Mouse (Mus musculus) E14TG2a.4 (cell line): ENCODE measurements at regions not wholly inside any gene's neighbourhood (a gene's known extent, or its start where the extent isn't known, plus 50 kb on each side); places are given as distances from the start of the nearest gene placed in this dataset.
"Not testable (repeated sequence)": the region's sequence is repeated elsewhere in the genome, so short reads cannot be mapped to it uniquely, and the experiment has no call there.

Source experiments
- H3K27me3 ChIP-seq: 2 replicates; pipeline ENCODE4 v1.6.1; 2014; ENCODE audit warnings: low read length, control low read depth; ENCODE audit not compliant: insufficient read depth
- H3K36me3 ChIP-seq: 2 replicates; pipeline ENCODE4 v1.6.1; 2014; ENCODE audit warnings: low read length, control low read depth; ENCODE audit not compliant: insufficient read depth
- H3K4me1 ChIP-seq: replicated peaks from 2 replicates; pipeline ENCODE4 v1.6.1; 2014; ENCODE audit warnings: low read depth, low read length, control low read depth
- H3K4me3 ChIP-seq: replicated peaks from 2 replicates; pipeline ENCODE4 v1.5.1; 2014; ENCODE audit warnings: mild to moderate bottlenecking, low read length
- H3K9me3 ChIP-seq: 2 replicates; pipeline ENCODE4 v1.6.1; 2014; ENCODE audit warnings: low read length, control low read depth
- CTCF ChIP-seq: conservative IDR thresholded peaks from 2 replicates; pipeline ENCODE4 v1.5.1; 2014; ENCODE audit warnings: low read length
- NANOG ChIP-seq: IDR thresholded peaks from 2 replicates; pipeline ENCODE4 v1.6.1; 2014; ENCODE audit warnings: borderline replicate concordance, low read length, mixed read lengths
- POU5F1 ChIP-seq: IDR thresholded peaks from 2 replicates; pipeline ENCODE4 v1.6.1; 2014; ENCODE audit warnings: low read length, borderline replicate concordance

DNA sequence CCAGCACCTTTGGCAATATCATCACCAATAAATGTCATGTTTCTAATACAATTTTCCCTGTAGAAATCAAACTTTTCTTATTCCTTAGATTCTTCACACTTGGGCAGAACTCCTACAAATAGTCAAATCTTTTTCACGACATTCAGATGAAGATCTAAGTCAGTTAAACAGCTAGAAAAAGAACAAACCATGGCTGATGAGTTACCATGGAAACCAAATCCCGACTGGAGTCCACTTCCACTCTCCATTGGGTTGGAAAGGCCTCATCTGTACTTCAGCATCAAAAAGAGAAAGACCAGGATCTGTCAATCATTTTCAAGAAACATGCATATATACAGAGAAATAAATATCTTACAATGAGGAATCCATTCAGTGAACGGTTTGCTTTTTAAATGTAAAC lies 307.0 kb upstream of the Lrrn1 start:
- H3K36me3 ChIP-seq: peaks cover 13% of the 10 kb centered on the region; the same call in 1 of the 2 replicates
- H3K4me3 ChIP-seq: no peak overlapping the region
- no peak for TF ChIP-seq CTCF
- TF ChIP-seq NANOG: no peak
- no peak for TF ChIP-seq POU5F1
- H3K4me1 ChIP-seq: peaks cover 2% of the 10 kb centered on the region; the same call in 1 of the 2 replicates
- peaks cover 45% of the 10 kb centered on the region for H3K9me3 ChIP-seq
- no peaks in the 10 kb centered on the region for H3K27me3 ChIP-seq

DNA sequence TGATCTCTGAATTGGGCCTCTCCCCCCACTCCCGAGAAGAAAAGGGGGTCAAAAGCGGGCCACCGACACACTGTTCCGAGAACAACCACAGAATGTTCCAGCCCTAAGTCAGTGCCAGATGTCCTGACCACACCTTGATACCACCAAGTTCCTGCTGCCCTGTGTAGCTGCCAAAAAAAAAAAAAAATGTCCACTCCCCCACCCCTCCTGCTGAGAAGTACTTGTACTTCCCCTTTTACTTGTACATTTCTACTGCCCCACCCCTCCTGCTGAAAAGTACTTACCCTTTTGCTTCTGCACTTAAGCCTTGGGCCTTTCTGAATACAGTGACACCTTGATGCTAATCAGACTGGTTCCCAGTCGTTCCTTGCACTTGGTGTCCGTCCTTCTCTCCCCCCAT lies 299.7 kb upstream of the Lrrn1 start:
- H3K4me1 ChIP-seq, H3K27me3 ChIP-seq, H3K36me3 ChIP-seq, H3K4me3 ChIP-seq: not testable (repeated sequence)
- H3K9me3 ChIP-seq: peaks cover 13% of the 10 kb centered on the region

DNA sequence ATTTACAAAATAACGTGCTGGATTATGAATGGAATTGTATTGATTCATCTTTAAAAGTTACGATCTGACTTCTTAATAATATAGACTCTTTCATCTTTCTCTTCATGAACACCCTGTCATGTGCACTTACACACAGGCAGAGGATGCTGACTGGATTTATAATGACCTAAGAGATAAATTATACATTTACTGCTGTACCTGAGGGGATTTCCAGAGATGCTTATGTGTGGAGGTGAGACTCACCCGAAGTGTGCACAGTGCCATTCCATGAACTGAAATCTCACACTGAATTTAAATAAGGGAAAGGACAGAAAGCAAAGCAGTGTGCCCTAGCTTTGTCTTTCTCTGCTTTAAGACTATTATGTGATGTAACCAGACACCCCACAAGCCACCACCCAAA lies 291.9 kb upstream of the Lrrn1 start:
- no peaks in the 10 kb centered on the region for H3K36me3 ChIP-seq
- no peak for TF ChIP-seq CTCF
- TF ChIP-seq POU5F1: no peak
- no peak for TF ChIP-seq NANOG
- no peaks in the 10 kb centered on the region for H3K27me3 ChIP-seq
- no peaks in the 10 kb centered on the region for H3K9me3 ChIP-seq
- H3K4me3 ChIP-seq: no peak overlapping the region
- H3K4me1 ChIP-seq: no peaks in the 10 kb centered on the region

DNA sequence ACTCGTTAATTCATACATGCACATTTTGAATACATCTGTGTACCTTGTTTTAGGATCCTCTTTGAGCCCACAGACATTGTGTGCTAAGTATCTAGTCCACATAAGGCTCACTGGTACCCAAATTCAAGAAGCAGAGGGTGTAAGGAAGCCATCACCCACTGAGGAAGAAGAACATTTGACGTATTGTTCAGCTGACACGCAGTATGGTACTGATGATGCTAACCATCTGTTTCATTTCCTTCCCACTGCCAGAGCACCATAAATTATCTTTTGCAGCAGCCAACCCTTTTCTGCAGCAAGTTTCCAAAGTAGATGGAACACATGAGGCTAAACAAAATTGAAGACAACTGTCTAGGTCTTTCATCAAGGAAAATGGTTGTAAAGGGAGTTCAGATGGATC lies 285.6 kb upstream of the Lrrn1 start:
- no peaks in the 10 kb centered on the region for H3K9me3 ChIP-seq
- TF ChIP-seq POU5F1 (no peak), NANOG (no peak), CTCF (no peak)
- no peaks in the 10 kb centered on the region for H3K27me3 ChIP-seq
- no peaks in the 10 kb centered on the region for H3K4me1 ChIP-seq
- H3K4me3 ChIP-seq: no peak overlapping the region
- H3K36me3 ChIP-seq: no peaks in the 10 kb centered on the region

DNA sequence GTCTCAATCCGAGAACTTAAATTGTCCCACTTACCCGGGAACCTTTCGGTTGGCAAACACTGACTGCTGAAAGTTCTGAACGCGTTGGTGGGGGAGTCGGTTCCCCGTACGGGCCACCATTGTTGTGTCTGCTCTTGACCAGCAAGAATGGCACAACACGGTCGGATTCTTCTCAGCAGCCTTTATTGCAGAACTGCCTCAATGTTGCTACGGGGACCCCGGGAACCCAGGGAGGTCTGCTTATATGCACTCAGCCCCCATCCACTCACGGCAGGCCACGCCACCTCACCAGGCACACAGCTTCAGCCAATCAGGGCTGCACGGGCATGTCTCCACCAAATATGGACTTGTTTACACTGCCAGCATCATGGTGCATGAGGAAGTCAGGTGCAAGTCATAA lies 249.2 kb upstream of the Lrrn1 start:
- no peak for TF ChIP-seq POU5F1
- no peak for TF ChIP-seq CTCF
- no peak for TF ChIP-seq NANOG
- no peaks in the 10 kb centered on the region for H3K36me3 ChIP-seq
- no peaks in the 10 kb centered on the region for H3K4me1 ChIP-seq
- H3K9me3 ChIP-seq: no peaks in the 10 kb centered on the region; the same call in 1 of the 2 replicates
- no peak overlapping the region for H3K4me3 ChIP-seq
- no peaks in the 10 kb centered on the region for H3K27me3 ChIP-seq

DNA sequence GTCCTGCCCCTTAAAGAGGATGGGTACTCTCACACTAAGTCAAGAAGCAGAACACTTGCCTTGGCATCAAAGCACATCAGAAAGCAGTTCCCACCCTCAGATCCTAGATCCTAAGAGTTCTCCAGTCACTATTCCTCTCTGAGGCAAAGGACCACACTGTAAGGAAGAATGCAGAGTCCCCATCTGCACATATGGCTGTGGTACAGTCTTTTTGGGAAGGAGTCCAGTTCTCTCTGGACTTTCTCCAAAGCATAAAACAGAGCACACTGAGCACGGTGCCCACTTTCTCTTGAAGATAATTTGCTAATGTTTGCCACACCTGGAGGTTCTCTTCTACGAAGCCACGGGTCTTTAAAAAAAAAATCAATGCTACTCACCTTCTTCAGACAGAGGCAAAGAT lies 238.7 kb upstream of the Lrrn1 start:
- no peak overlapping the region for H3K4me3 ChIP-seq
- no peak for TF ChIP-seq POU5F1
- TF ChIP-seq CTCF: no peak
- no peak for TF ChIP-seq NANOG
- H3K9me3 ChIP-seq: no peaks in the 10 kb centered on the region
- H3K4me1 ChIP-seq: no peaks in the 10 kb centered on the region
- no peaks in the 10 kb centered on the region for H3K36me3 ChIP-seq
- no peaks in the 10 kb centered on the region for H3K27me3 ChIP-seq

DNA sequence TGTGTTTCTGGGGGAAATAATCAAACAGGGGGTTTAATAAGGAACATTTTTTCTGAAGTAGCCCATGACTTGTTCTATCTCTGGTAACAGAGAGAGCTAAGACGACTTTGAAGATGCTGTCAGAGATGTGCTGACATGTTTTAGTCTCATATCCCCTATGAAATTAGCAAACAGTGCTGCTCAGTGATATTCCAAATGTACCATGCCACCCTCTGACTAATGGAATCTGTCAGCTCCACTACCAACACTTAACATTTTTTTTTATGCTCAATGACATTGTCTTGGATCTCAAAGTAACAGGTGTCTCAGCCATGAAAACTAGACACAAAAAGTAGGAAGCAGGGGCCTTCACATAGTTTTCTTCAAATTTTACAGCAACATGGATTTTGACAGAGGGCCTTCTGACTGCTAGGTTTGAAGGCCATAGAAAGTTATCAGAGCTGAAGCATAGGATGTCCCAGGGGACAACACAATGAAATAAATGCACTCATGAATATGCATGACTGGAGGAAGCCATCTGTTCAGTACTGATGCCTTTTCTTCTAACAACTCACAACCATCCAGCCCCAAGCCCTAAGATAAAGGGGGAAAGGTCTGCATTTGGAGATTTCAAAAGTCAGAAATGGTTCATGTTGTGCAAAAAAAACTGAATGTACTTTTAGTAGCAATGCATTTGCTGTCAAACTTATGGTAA lies 225.7 kb upstream of the Lrrn1 start:
- Histone ChIP-seq H3K27me3 (no peaks in the 10 kb centered on the region), H3K36me3 (no peaks in the 10 kb centered on the region), H3K4me1 (no peaks in the 10 kb centered on the region), H3K4me3 (no peak overlapping the region), H3K9me3 (no peaks in the 10 kb centered on the region)
- TF ChIP-seq NANOG (no peak), POU5F1 (no peak), CTCF (no peak)

DNA sequence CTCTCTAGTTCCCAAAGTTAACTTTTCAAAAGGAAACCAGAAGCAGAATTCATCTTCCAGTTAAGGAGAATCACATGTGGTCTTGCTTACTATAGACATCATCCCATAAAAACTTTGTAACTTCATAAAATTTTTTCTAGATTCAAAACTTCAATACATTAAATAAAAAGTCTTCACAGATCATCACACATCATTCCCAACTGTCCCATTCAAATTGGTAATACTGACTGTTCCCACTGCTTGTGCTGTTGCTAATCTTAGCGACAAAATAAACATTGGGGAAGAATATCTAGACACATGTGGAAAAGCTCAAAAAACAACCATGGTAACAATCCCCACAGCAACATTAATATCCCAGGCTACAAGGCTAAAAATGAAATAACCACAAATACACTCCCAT lies 210.0 kb upstream of the Lrrn1 start:
- Histone ChIP-seq H3K36me3 (no peaks in the 10 kb centered on the region), H3K9me3 (no peaks in the 10 kb centered on the region), H3K4me1 (no peaks in the 10 kb centered on the region), H3K4me3 (no peak overlapping the region), H3K27me3 (no peaks in the 10 kb centered on the region)
- TF ChIP-seq CTCF: no peak
- TF ChIP-seq POU5F1: no peak
- no peak for TF ChIP-seq NANOG

DNA sequence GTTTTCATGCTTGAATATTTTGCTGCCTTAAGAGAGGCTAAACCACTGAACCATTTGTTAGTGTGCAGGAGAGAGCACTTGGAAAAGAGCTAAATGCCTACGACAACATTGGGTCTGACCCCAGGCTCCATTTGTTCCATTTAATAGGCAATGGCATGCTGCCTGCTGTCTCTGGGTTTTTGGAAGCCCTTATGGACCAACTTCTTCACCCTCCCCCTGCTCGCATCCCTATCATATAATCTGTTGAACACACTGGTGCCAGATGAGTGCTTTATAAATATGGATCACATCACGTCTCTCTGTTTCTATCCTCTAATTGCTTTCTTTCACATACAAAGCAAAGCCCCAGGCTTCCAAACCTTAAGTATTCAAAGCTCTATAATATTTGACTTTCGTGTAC lies 179.1 kb upstream of the Lrrn1 start:
- no peaks in the 10 kb centered on the region for H3K4me1 ChIP-seq
- H3K4me3 ChIP-seq: no peak overlapping the region

More for the DNA sequence above, 179.1 kb upstream of the Lrrn1 start:
- H3K27me3 ChIP-seq: no peaks in the 10 kb centered on the region
- no peaks in the 10 kb centered on the region for H3K9me3 ChIP-seq
- no peaks in the 10 kb centered on the region for H3K36me3 ChIP-seq
- TF ChIP-seq POU5F1 (no peak), CTCF (no peak), NANOG (no peak)
